In genomic region chr10:84578738-84579137, GRCm38 (mm10) we compare ENCODE assay signal across 17 mouse cellular contexts. TPM values are rescaled to one million over a fixed set of nuclear protein-coding genes. Genes with fewer than 3 reads are reported as not detected.
DNase-seq lines count a peak whose midpoint lies in the region; ATAC-seq lines count a peak whose summit lies in the region.
"Had no signal": no experiment of that assay in that cellular context is flagged by ENCODE, and none has a peak within 500 bp of the region (broad histone marks: within the 10 kb centered on the region; RNA-seq: fewer than 3 reads in every experiment).

No protein-coding gene starts in this region.

- peak overlapping the region; percentile 79; the same call in 1 of the 2 replicates for H3K4me2 ChIP-seq in heart, embryonic 12.5 days
- peak overlapping the region; percentile 90 for H3K4me2 ChIP-seq in neural tube, embryonic 15.5 days
- H3K4me2 ChIP-seq: midbrain, embryonic 12.5 days had no signal

- H3K9me3 ChIP-seq in heart, embryonic 12.5 days (replicated peaks): no peaks in the 10 kb centered on the region
- H3K9me3 ChIP-seq in heart, embryonic 10.5 days: no peaks in the 10 kb centered on the region
- H3K9me3 ChIP-seq in megakaryocyte, embryonic 14.5 days: no peaks in the 10 kb centered on the region
- no peaks in the 10 kb centered on the region for H3K9me3 ChIP-seq in neural tube, embryonic 15.5 days (replicated peaks)
- H3K9me3 ChIP-seq: embryonic facial prominence, embryonic 12.5 days; hindbrain, embryonic 10.5 days; midbrain, embryonic 12.5 days had no signal

- ATAC-seq in heart, embryonic 12.5 days (ENCODE audit: insufficient number of reproducible peaks, low FRiP score): no peak
- ATAC-seq in megakaryocyte, adult 5-6 weeks (ENCODE audit: poor library complexity, severe bottlenecking): no peak
- no peak for ATAC-seq in neural tube, embryonic 15.5 days (ENCODE audit: low FRiP score)
- ATAC-seq: inflammation-experienced regulatory T-cells, adult 6 months had no signal

- no peaks in the 10 kb centered on the region for H3K36me3 ChIP-seq in heart, embryonic 12.5 days
- H3K36me3 ChIP-seq in heart, embryonic 10.5 days: no peaks in the 10 kb centered on the region
- no peaks in the 10 kb centered on the region for H3K36me3 ChIP-seq in megakaryocyte, embryonic 14.5 days (replicated peaks; ENCODE audit: low read length)
- H3K36me3 ChIP-seq in neural tube, embryonic 15.5 days: no peaks in the 10 kb centered on the region
- H3K36me3 ChIP-seq: embryonic facial prominence, embryonic 12.5 days; hindbrain, embryonic 10.5 days; midbrain, embryonic 12.5 days had no signal

- no peak overlapping the region for H3K9ac ChIP-seq in heart, embryonic 12.5 days
- H3K9ac ChIP-seq in neural tube, embryonic 15.5 days (replicated peaks): no peak overlapping the region
- H3K9ac ChIP-seq: embryonic facial prominence, embryonic 12.5 days; midbrain, embryonic 12.5 days had no signal

- peaks cover 36% of the 10 kb centered on the region for H3K4me1 ChIP-seq in heart, embryonic 12.5 days (replicated peaks)
- peaks cover 27% of the 10 kb centered on the region for H3K4me1 ChIP-seq in heart, embryonic 10.5 days
- peaks cover 52% of the 10 kb centered on the region for H3K4me1 ChIP-seq in megakaryocyte, embryonic 14.5 days
- peaks cover 15% of the 10 kb centered on the region for H3K4me1 ChIP-seq in neural tube, embryonic 15.5 days

- no peak overlapping the region for H3K27ac ChIP-seq in heart, embryonic 12.5 days (ENCODE audit: poor library complexity, severe bottlenecking)
- H3K27ac ChIP-seq in heart, embryonic 10.5 days: no peak overlapping the region
- no peak overlapping the region for H3K27ac ChIP-seq in neural tube, embryonic 15.5 days (replicated peaks)
- H3K27ac ChIP-seq: embryonic facial prominence, embryonic 12.5 days; hindbrain, embryonic 10.5 days; midbrain, embryonic 12.5 days had no signal

- no peak overlapping the region for H3K4me3 ChIP-seq in heart, embryonic 12.5 days
- H3K4me3 ChIP-seq in heart, embryonic 10.5 days: no peak overlapping the region
- peak overlapping the region; percentile 73 for H3K4me3 ChIP-seq in megakaryocyte, embryonic 14.5 days (replicated peaks)
- no peak overlapping the region for H3K4me3 ChIP-seq in neural tube, embryonic 15.5 days (replicated peaks)
- H3K4me3 ChIP-seq: embryonic facial prominence, embryonic 12.5 days; hindbrain, embryonic 10.5 days; midbrain, embryonic 12.5 days had no signal

- no peaks in the 10 kb centered on the region for H3K27me3 ChIP-seq in heart, embryonic 12.5 days (replicated peaks)
- no peaks in the 10 kb centered on the region; the same call in 1 of the 2 replicates for H3K27me3 ChIP-seq in heart, embryonic 10.5 days (ENCODE audit: insufficient read depth, poor library complexity, severe bottlenecking)
- H3K27me3 ChIP-seq in megakaryocyte, embryonic 14.5 days (replicated peaks): peaks cover 14% of the 10 kb centered on the region
- H3K27me3 ChIP-seq in neural tube, embryonic 15.5 days (replicated peaks): peaks cover 6% of the 10 kb centered on the region; the same call in 1 of the 2 replicates
- H3K27me3 ChIP-seq: embryonic facial prominence, embryonic 12.5 days had no signal

- DNase-seq in heart, embryonic 10.5 days (ENCODE audit: low spot score): no peak
- peak; percentile 11 for DNase-seq in heart, postnatal 4 days
- DNase-seq in frontal cortex, postnatal 14 days (ENCODE audit: low spot score in 2 of 2): no peak
- DNase-seq: adrenal gland, postnatal 25 days; cerebellum, adult 8-10 months; gastrocnemius, postnatal 14 days; kidney, adult 9 months; kidney, postnatal 4 days; right cerebral cortex, adult 18-20 months had no signal

- 55% methylated on average over 10 of the region's 10 CpGs for WGBS in heart, embryonic 12.5 days
- 68% methylated on average over 10 of the region's 10 CpGs for WGBS in heart, embryonic 10.5 days
- 84% methylated on average over 10 of the region's 10 CpGs for WGBS in neural tube, embryonic 15.5 days

RNA-seq across cellular contexts. Expression of gene Tcp11l2, which starts 2.3 kb away (rescaled TPM):
- polyA plus RNA-seq in heart, embryonic 12.5 days (2016; fragmentation: Nextera tagmentation; extraction: Ambion mirVana): 29.1 and 32.2 TPM in 2 replicates
- polyA plus RNA-seq in heart, embryonic 10.5 days (2016; fragmentation: Nextera tagmentation; extraction: Ambion mirVana): 6.4 and 10.5 TPM in 2 replicates
- polyA plus RNA-seq in megakaryocyte, embryonic 14.5 days (2012; ENCODE audit: insufficient read depth, low replicate concordance): 0.15 TPM in 1 of 2 replicates, not detected in the other
- total RNA-seq in megakaryocyte, adult 5-6 weeks (2015): 54.8 and 59.3 TPM in 2 replicates
- total RNA-seq in megakaryocyte, adult 5-6 weeks (2017): 29.7 and 36.1 TPM in 2 replicates
- total RNA-seq in heart, postnatal 4 days (2021): 10 to 100 TPM; 26.4 to 33.4 TPM
- 27.5 and 27.8 TPM in 2 replicates for polyA plus RNA-seq in neural tube, embryonic 15.5 days (2015; fragmentation: Nextera tagmentation; extraction: Ambion mirVana)

RNA-seq across cellular contexts. Expression of gene Polr3b, which starts 43.4 kb away (rescaled TPM):
- 13.3 and 13.4 TPM in 2 replicates for polyA plus RNA-seq in heart, embryonic 12.5 days (2016; fragmentation: Nextera tagmentation; extraction: Ambion mirVana)
- 15.6 and 15.8 TPM in 2 replicates for polyA plus RNA-seq in heart, embryonic 10.5 days (2016; fragmentation: Nextera tagmentation; extraction: Ambion mirVana)
- 3.2 TPM in 1 of 2 replicates, not detected in the other for polyA plus RNA-seq in megakaryocyte, embryonic 14.5 days (2012; ENCODE audit: insufficient read depth, low replicate concordance)
- 20.0 and 20.1 TPM in 2 replicates for total RNA-seq in megakaryocyte, adult 5-6 weeks (2015)
- 26.3 and 28.7 TPM in 2 replicates for total RNA-seq in megakaryocyte, adult 5-6 weeks (2017)
- 10 to 100 TPM; 13.8 to 14.9 TPM for total RNA-seq in heart, postnatal 4 days (2021)
- 13.5 and 13.6 TPM in 2 replicates for polyA plus RNA-seq in neural tube, embryonic 15.5 days (2015; fragmentation: Nextera tagmentation; extraction: Ambion mirVana)

RNA-seq across cellular contexts. Expression of gene Ckap4, which starts 44.9 kb away (rescaled TPM):
- 145 and 154 TPM in 2 replicates for polyA plus RNA-seq in heart, embryonic 12.5 days (2016; fragmentation: Nextera tagmentation; extraction: Ambion mirVana)
- 83.9 and 87.7 TPM in 2 replicates for polyA plus RNA-seq in heart, embryonic 10.5 days (2016; fragmentation: Nextera tagmentation; extraction: Ambion mirVana)
- polyA plus RNA-seq in megakaryocyte, embryonic 14.5 days (2012; ENCODE audit: insufficient read depth, low replicate concordance): 1.5 and 2.5 TPM in 2 replicates
- total RNA-seq in megakaryocyte, adult 5-6 weeks (2015): 122 and 125 TPM in 2 replicates
- 115 TPM in 2 replicates for total RNA-seq in megakaryocyte, adult 5-6 weeks (2017)
- total RNA-seq in heart, postnatal 4 days (2021): 100 to 1,000 TPM; 111 to 115 TPM
- polyA plus RNA-seq in neural tube, embryonic 15.5 days (2015; fragmentation: Nextera tagmentation; extraction: Ambion mirVana): 55.9 and 57.2 TPM in 2 replicates

Comparison
In these comparisons a context has a peak if more than half of its experiments do, and no peak if none do; other contexts are left out.
1. RNA of gene Ckap4, which starts 44.9 kb away (polyA plus RNA-seq): 145 to 154 TPM in heart, embryonic 12.5 days, 83.9 to 87.7 TPM in heart, embryonic 10.5 days and 55.9 to 57.2 TPM in neural tube, embryonic 15.5 days; 1.5 to 2.5 TPM in megakaryocyte, embryonic 14.5 days; every median in the first group is over 10 times any median in the second.